Mouse (Mus musculus): ENCODE measurements around the gene Slco1a1. TPM values are rescaled to one million over a fixed set of nuclear protein-coding genes. Genes with fewer than 3 reads are reported as not detected.

The Slco1a1 gene
- polyA plus RNA-seq, 1 experiment = not detected

GRCm38 (mm10) chr6:141871711-141872110 is 75.1 kb downstream of the Slco1a1 start:
- H3K4me3 ChIP-seq (ENCODE audit: low read depth, low read length) = no peak overlapping the region
- no peak overlapping the region for H3K9ac ChIP-seq (ENCODE audit: low read depth, poor library complexity, severe bottlenecking)
- H3K4me1 ChIP-seq (ENCODE audit: control insufficient read depth, insufficient read depth, low read length) = no peaks in the 10 kb centered on the region
- H3K27ac ChIP-seq (ENCODE audit: insufficient read depth, low read length) = no peak overlapping the region
- H3K9me3 ChIP-seq (replicated peaks; ENCODE audit: control insufficient read depth, insufficient read depth, low read length, poor library complexity, severe bottlenecking) = no peaks in the 10 kb centered on the region
- no peaks in the 10 kb centered on the region for H3K36me3 ChIP-seq (ENCODE audit: control insufficient read depth, insufficient read depth, low read length, poor library complexity, severe bottlenecking)
- no peak for TF ChIP-seq POLR2A (IDR thresholded peaks at IDR 0.05; ENCODE audit: insufficient read depth, low read length)
- no peak for TF ChIP-seq EP300 (IDR thresholded peaks at IDR 0.05; ENCODE audit: insufficient read depth, low read depth, low read length)
- no peak for TF ChIP-seq CTCF (IDR thresholded peaks at IDR 0.05; ENCODE audit: low read depth, low read length)
- no peaks in the 10 kb centered on the region for H3K27me3 ChIP-seq (ENCODE audit: control insufficient read depth, insufficient read depth, low read length, poor library complexity, severe bottlenecking)

- Histone ChIP-seq H3K36me3 (ENCODE audit: control insufficient read depth, insufficient read depth, low read length, poor library complexity, severe bottlenecking) (no peaks in the 10 kb centered on the region), H3K9ac (ENCODE audit: low read depth, poor library complexity, severe bottlenecking) (no peak overlapping the region), H3K27me3 (ENCODE audit: control insufficient read depth, insufficient read depth, low read length, poor library complexity, severe bottlenecking) (no peaks in the 10 kb centered on the region), H3K4me1 (ENCODE audit: control insufficient read depth, insufficient read depth, low read length) (no peaks in the 10 kb centered on the region), H3K9me3 (replicated peaks; ENCODE audit: control insufficient read depth, insufficient read depth, low read length, poor library complexity, severe bottlenecking) (no peaks in the 10 kb centered on the region), H3K27ac (ENCODE audit: insufficient read depth, low read length) (no peak overlapping the region), H3K4me3 (ENCODE audit: low read depth, low read length) (no peak overlapping the region)
- TF ChIP-seq EP300 (IDR thresholded peaks at IDR 0.05; ENCODE audit: insufficient read depth, low read depth, low read length) = no peak
- no peak for TF ChIP-seq CTCF (IDR thresholded peaks at IDR 0.05; ENCODE audit: low read depth, low read length)
- TF ChIP-seq POLR2A (IDR thresholded peaks at IDR 0.05; ENCODE audit: insufficient read depth, low read length) = no peak
Measured at GRCm38 (mm10) chr6:141868735-141869134, 78.0 kb downstream of the Slco1a1 start.

DNA sequence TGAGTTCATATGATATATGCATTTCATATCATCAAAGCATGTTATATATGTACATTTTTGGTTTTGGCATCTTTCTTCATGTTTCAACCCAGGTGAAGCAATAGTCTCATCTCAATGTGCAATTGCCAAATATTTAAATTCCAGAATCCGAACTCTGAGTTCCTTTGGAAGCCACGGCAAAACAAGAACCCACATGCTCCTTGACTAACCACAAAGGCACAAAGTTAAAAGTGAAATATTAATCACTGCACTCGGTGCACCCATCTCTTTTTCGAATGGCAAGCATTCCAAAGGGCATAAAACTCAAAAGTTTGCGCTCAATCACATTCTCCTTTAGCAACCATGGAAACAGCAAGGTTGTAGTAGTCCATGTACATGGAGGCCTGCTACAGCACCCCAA is 80.7 kb downstream of the Slco1a1 start:
- no peak overlapping the region for H3K27ac ChIP-seq (ENCODE audit: insufficient read depth, low read length)
- H3K4me1 ChIP-seq (ENCODE audit: control insufficient read depth, insufficient read depth, low read length) = no peaks in the 10 kb centered on the region
- TF ChIP-seq EP300 (IDR thresholded peaks at IDR 0.05; ENCODE audit: insufficient read depth, low read depth, low read length) = no peak
- no peak for TF ChIP-seq CTCF (IDR thresholded peaks at IDR 0.05; ENCODE audit: low read depth, low read length)
- TF ChIP-seq POLR2A (IDR thresholded peaks at IDR 0.05; ENCODE audit: insufficient read depth, low read length) = no peak
- no peak overlapping the region for H3K4me3 ChIP-seq (ENCODE audit: low read depth, low read length)
- H3K27me3 ChIP-seq (ENCODE audit: control insufficient read depth, insufficient read depth, low read length, poor library complexity, severe bottlenecking) = no peaks in the 10 kb centered on the region
- no peak overlapping the region for H3K9ac ChIP-seq (ENCODE audit: low read depth, poor library complexity, severe bottlenecking)
- no peaks in the 10 kb centered on the region for H3K9me3 ChIP-seq (replicated peaks; ENCODE audit: control insufficient read depth, insufficient read depth, low read length, poor library complexity, severe bottlenecking)
- H3K36me3 ChIP-seq (ENCODE audit: control insufficient read depth, insufficient read depth, low read length, poor library complexity, severe bottlenecking) = no peaks in the 10 kb centered on the region

GRCm38 (mm10) chr6:141857735-141858531 is 88.8 kb downstream of the Slco1a1 start:
- TF ChIP-seq POLR2A (IDR thresholded peaks at IDR 0.05; ENCODE audit: insufficient read depth, low read length) = no peak
- TF ChIP-seq CTCF (IDR thresholded peaks at IDR 0.05; ENCODE audit: low read depth, low read length) = no peak
- no peak for TF ChIP-seq EP300 (IDR thresholded peaks at IDR 0.05; ENCODE audit: insufficient read depth, low read depth, low read length)
- Histone ChIP-seq H3K27me3 (ENCODE audit: control insufficient read depth, insufficient read depth, low read length, poor library complexity, severe bottlenecking) (no peaks in the 10 kb centered on the region), H3K9ac (ENCODE audit: low read depth, poor library complexity, severe bottlenecking) (no peak overlapping the region)

More at GRCm38 (mm10) chr6:141857735-141858531, 88.8 kb downstream of the Slco1a1 start:
- Histone ChIP-seq H3K36me3 (ENCODE audit: control insufficient read depth, insufficient read depth, low read length, poor library complexity, severe bottlenecking) (no peaks in the 10 kb centered on the region), H3K9me3 (replicated peaks; ENCODE audit: control insufficient read depth, insufficient read depth, low read length, poor library complexity, severe bottlenecking) (no peaks in the 10 kb centered on the region), H3K27ac (ENCODE audit: insufficient read depth, low read length) (no peak overlapping the region), H3K4me1 (ENCODE audit: control insufficient read depth, insufficient read depth, low read length) (no peaks in the 10 kb centered on the region), H3K4me3 (ENCODE audit: low read depth, low read length) (no peak overlapping the region)

Other genes starting within 250 kb of the Slco1a1 start
- gene Gm5724, start 173.2 kb downstream of the Slco1a1 start, polyA plus RNA-seq (2011; ENCODE audit: insufficient read depth, insufficient read length, low read depth, missing spikeins) = 0.27 TPM in 1 of 2 replicates, not detected in the other
- gene Slco1a4, start 90.8 kb downstream of the Slco1a1 start, polyA plus RNA-seq (2011; ENCODE audit: insufficient read depth, insufficient read length, low read depth, missing spikeins) = not detected in 2 replicates
- gene Gm6614, start 64.5 kb upstream of the Slco1a1 start, polyA plus RNA-seq (2011; ENCODE audit: insufficient read depth, insufficient read length, low read depth, missing spikeins) = not detected in 2 replicates